Mouse (Mus musculus): ENCODE results near the gene Rhbdd1. TPM values are rescaled to one million over a fixed set of nuclear protein-coding genes. Genes with fewer than 3 reads are reported as not detected.

Gene Rhbdd1
- polyA plus RNA-seq, 1 experiment from 2014 or later = 11.7 TPM

DNA sequence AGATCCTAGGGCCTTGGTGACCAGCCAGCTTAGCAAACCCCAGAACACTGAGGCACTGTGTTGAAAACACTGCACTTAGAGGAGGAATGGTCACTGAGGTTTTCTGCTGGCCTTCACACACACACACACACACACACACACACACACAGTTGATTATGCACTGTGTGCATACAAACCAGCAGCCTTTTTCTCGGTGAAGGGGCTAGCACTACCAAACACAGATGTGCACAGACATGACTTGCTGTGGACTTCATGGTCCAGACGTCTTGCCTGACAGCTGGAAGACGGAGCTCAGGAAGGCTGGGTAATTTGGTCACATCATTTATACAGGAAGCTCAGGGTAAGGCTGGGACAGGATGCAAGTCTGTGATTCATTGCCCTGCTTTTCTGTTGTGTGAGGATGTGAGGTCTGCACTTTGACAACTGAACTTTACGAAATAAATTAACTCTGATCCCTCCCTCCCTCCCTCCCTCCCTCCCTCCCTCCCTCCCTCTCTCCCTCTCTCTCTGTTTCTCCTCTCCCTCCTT lies 58.6 kb downstream of the Rhbdd1 start:
- Histone ChIP-seq H3K9me3 (no peaks in the 10 kb centered on the region), H3K9ac (no peak overlapping the region), H3K36me3 (no peaks in the 10 kb centered on the region), H3K27me3 (no peaks in the 10 kb centered on the region), H3K4me3 (no peak overlapping the region), H3K4me1 (no peaks in the 10 kb centered on the region), H3K27ac (no peak overlapping the region), H3K4me2 (no peak overlapping the region)
- 30% methylated on average over 4 of the region's 4 CpGs for WGBS
- ATAC-seq (ENCODE audit: borderline replicate concordance, extremely low read depth, low FRiP score, low TSS enrichment) = no peak

- Histone ChIP-seq H3K27ac (no peak overlapping the region), H3K9ac (no peak overlapping the region), H3K4me2 (no peak overlapping the region), H3K27me3 (no peaks in the 10 kb centered on the region), H3K9me3 (no peaks in the 10 kb centered on the region), H3K4me3 (no peak overlapping the region), H3K4me1 (no peaks in the 10 kb centered on the region), H3K36me3 (no peaks in the 10 kb centered on the region)
- ATAC-seq (ENCODE audit: borderline replicate concordance, extremely low read depth, low FRiP score, low TSS enrichment) = no peak
- WGBS = 60% methylated on average over 3 of the region's 3 CpGs
Measured at GRCm38 (mm10) chr1:82375452-82375851, 59.2 kb downstream of the Rhbdd1 start.

GRCm38 (mm10) chr1:82381946-82382345 lies 65.7 kb downstream of the Rhbdd1 start:
- 74% methylated on average over 4 of the region's 4 CpGs for WGBS
- H3K4me2 ChIP-seq = no peak overlapping the region
- no peaks in the 10 kb centered on the region for H3K9me3 ChIP-seq
- no peaks in the 10 kb centered on the region for H3K36me3 ChIP-seq
- no peak for ATAC-seq (ENCODE audit: borderline replicate concordance, extremely low read depth, low FRiP score, low TSS enrichment)
- H3K9ac ChIP-seq = no peak overlapping the region
- H3K27me3 ChIP-seq = no peaks in the 10 kb centered on the region
- H3K4me3 ChIP-seq = no peak overlapping the region
- peaks cover 17% of the 10 kb centered on the region for H3K4me1 ChIP-seq
- H3K27ac ChIP-seq = no peak overlapping the region

GRCm38 (mm10) chr1:82384106-82384505 lies 67.9 kb downstream of the Rhbdd1 start:
- WGBS = 78% methylated on average over 2 of the region's 2 CpGs
- Histone ChIP-seq H3K4me3 (no peak overlapping the region), H3K9me3 (no peaks in the 10 kb centered on the region), H3K4me1 (peaks cover 17% of the 10 kb centered on the region), H3K9ac (no peak overlapping the region), H3K4me2 (no peak overlapping the region), H3K27me3 (no peaks in the 10 kb centered on the region), H3K36me3 (no peaks in the 10 kb centered on the region), H3K27ac (no peak overlapping the region)
- no peak for ATAC-seq (ENCODE audit: borderline replicate concordance, extremely low read depth, low FRiP score, low TSS enrichment)

DNA sequence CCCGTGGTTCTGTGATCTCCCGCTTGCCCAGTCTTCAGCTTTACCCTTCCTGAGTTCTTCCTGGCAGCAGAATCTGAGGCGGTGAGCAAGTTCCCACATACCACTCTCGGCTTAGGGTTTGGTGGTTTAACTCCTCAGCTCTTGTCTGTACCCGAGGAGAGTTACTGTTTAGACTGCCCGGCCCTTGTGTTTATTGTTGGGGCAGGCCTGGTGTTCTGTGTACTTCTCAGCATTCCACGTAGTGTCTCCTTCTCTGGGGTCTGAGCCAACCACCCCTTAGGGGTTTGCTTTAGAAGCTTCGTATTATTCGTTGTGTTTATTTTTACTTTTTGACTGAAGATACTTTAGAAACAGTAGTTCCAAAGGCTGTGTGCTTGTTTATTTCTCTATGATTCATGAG lies 68.8 kb downstream of the Rhbdd1 start:
- Histone ChIP-seq H3K9ac (no peak overlapping the region), H3K27me3 (no peaks in the 10 kb centered on the region), H3K36me3 (no peaks in the 10 kb centered on the region), H3K9me3 (no peaks in the 10 kb centered on the region), H3K4me3 (peak overlapping the region; percentile 2; the same call in 1 of the 2 replicates), H3K4me2 (peak overlapping the region; percentile 20; the same call in 1 of the 2 replicates), H3K4me1 (peaks cover 17% of the 10 kb centered on the region), H3K27ac (peak overlapping the region; percentile 59)
- WGBS = 18% methylated on average over 9 of the region's 9 CpGs
- ATAC-seq (ENCODE audit: borderline replicate concordance, extremely low read depth, low FRiP score, low TSS enrichment) = peak; percentile 92

DNA sequence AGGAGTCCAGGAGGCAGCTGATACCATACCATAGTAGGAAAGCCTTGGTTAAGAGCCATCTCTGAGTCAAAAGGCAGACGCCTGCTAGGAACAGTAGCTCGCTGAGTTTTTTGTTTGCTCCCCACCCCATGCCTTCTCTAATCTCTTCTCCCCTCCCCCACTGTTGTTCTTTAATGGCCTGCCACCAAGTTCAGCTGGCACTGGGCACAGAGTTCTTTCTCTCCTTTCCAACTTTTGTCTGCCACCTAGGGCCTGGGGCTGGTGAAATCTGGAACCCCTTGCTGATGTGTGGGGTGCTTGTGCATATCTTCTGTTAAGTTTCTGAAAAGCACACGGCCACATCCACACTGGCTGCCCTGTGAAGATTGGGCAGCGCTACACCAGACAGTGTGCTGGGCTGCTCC lies 69.6 kb downstream of the Rhbdd1 start:
- Histone ChIP-seq H3K4me2 (no peak overlapping the region), H3K27me3 (no peaks in the 10 kb centered on the region), H3K36me3 (no peaks in the 10 kb centered on the region), H3K9ac (no peak overlapping the region), H3K4me3 (no peak overlapping the region), H3K9me3 (no peaks in the 10 kb centered on the region), H3K27ac (peak overlapping the region; percentile 76), H3K4me1 (peaks cover 17% of the 10 kb centered on the region)
- peak; percentile 55; the same call in 1 of the 2 replicates for ATAC-seq (ENCODE audit: borderline replicate concordance, extremely low read depth, low FRiP score, low TSS enrichment)
- WGBS = 37% methylated on average over 4 of the region's 4 CpGs

- no peaks in the 10 kb centered on the region for H3K9me3 ChIP-seq
- H3K4me2 ChIP-seq = no peak overlapping the region
- WGBS = 73% methylated on average over 6 of the region's 6 CpGs
Measured at GRCm38 (mm10) chr1:82386814-82387771, 70.8 kb downstream of the Rhbdd1 start.

GRCm38 (mm10) chr1:82389371-82389770 lies 73.1 kb downstream of the Rhbdd1 start:
- Histone ChIP-seq H3K4me1 (peaks cover 15% of the 10 kb centered on the region), H3K27me3 (no peaks in the 10 kb centered on the region), H3K27ac (no peak overlapping the region), H3K9ac (no peak overlapping the region), H3K4me3 (no peak overlapping the region), H3K9me3 (no peaks in the 10 kb centered on the region), H3K4me2 (no peak overlapping the region), H3K36me3 (no peaks in the 10 kb centered on the region)
- ATAC-seq (ENCODE audit: borderline replicate concordance, extremely low read depth, low FRiP score, low TSS enrichment) = no peak
- WGBS = 63% methylated on average over 7 of the region's 7 CpGs

More at GRCm38 (mm10) chr1:82386814-82387771, 70.8 kb downstream of the Rhbdd1 start:
- Histone ChIP-seq H3K36me3 (no peaks in the 10 kb centered on the region), H3K9ac (no peak overlapping the region), H3K4me3 (no peak overlapping the region), H3K4me1 (peaks cover 17% of the 10 kb centered on the region), H3K27ac (no peak overlapping the region), H3K27me3 (no peaks in the 10 kb centered on the region)
- ATAC-seq (ENCODE audit: borderline replicate concordance, extremely low read depth, low FRiP score, low TSS enrichment) = no peak

- ATAC-seq (ENCODE audit: borderline replicate concordance, extremely low read depth, low FRiP score, low TSS enrichment) = no peak
- Histone ChIP-seq H3K9ac (no peak overlapping the region), H3K4me3 (no peak overlapping the region), H3K27me3 (no peaks in the 10 kb centered on the region), H3K4me1 (no peaks in the 10 kb centered on the region), H3K27ac (no peak overlapping the region), H3K9me3 (no peaks in the 10 kb centered on the region), H3K4me2 (no peak overlapping the region), H3K36me3 (no peaks in the 10 kb centered on the region)
- WGBS = 70% methylated on average over 4 of the region's 4 CpGs
Measured at GRCm38 (mm10) chr1:82395371-82395770, 79.1 kb downstream of the Rhbdd1 start.

- 79% methylated on average over 3 of the region's 3 CpGs for WGBS
Measured at GRCm38 (mm10) chr1:82407786-82408185, 91.5 kb downstream of the Rhbdd1 start.

GRCm38 (mm10) chr1:82409271-82409670 lies 93.0 kb downstream of the Rhbdd1 start:
- no peaks in the 10 kb centered on the region for H3K36me3 ChIP-seq
- WGBS = 88% methylated on average over 9 of the region's 9 CpGs

More at GRCm38 (mm10) chr1:82407786-82408185, 91.5 kb downstream of the Rhbdd1 start:
- H3K27ac ChIP-seq = no peak overlapping the region
- H3K9me3 ChIP-seq = no peaks in the 10 kb centered on the region
- H3K36me3 ChIP-seq = no peaks in the 10 kb centered on the region
- H3K4me3 ChIP-seq = no peak overlapping the region
- no peak for ATAC-seq (ENCODE audit: borderline replicate concordance, extremely low read depth, low FRiP score, low TSS enrichment)
- peaks cover 10% of the 10 kb centered on the region for H3K4me1 ChIP-seq
- H3K9ac ChIP-seq = no peak overlapping the region
- no peaks in the 10 kb centered on the region for H3K27me3 ChIP-seq
- no peak overlapping the region for H3K4me2 ChIP-seq

GRCm38 (mm10) chr1:82410548-82410947 lies 94.3 kb downstream of the Rhbdd1 start:
- Histone ChIP-seq H3K27me3 (no peaks in the 10 kb centered on the region), H3K36me3 (no peaks in the 10 kb centered on the region), H3K4me3 (no peak overlapping the region), H3K4me1 (peaks cover 10% of the 10 kb centered on the region), H3K4me2 (no peak overlapping the region), H3K27ac (no peak overlapping the region), H3K9me3 (no peaks in the 10 kb centered on the region), H3K9ac (no peak overlapping the region)
- 66% methylated on average over 3 of the region's 3 CpGs for WGBS
- ATAC-seq (ENCODE audit: borderline replicate concordance, extremely low read depth, low FRiP score, low TSS enrichment) = no peak

More at GRCm38 (mm10) chr1:82409271-82409670, 93.0 kb downstream of the Rhbdd1 start:
- no peak overlapping the region for H3K27ac ChIP-seq
- H3K4me2 ChIP-seq = no peak overlapping the region
- H3K4me1 ChIP-seq = peaks cover 10% of the 10 kb centered on the region
- no peaks in the 10 kb centered on the region for H3K27me3 ChIP-seq
- H3K9ac ChIP-seq = no peak overlapping the region
- H3K4me3 ChIP-seq = no peak overlapping the region
- H3K9me3 ChIP-seq = no peaks in the 10 kb centered on the region
- no peak for ATAC-seq (ENCODE audit: borderline replicate concordance, extremely low read depth, low FRiP score, low TSS enrichment)
